Mouse (Mus musculus) naive thymus-derived CD4-positive, alpha-beta T cell, adult 2 months (primary cell): ENCODE measurements around the gene Kctd11.
A peak's percentile ranks its signal among the peaks of the same experiment; 100 is the strongest.
"Not testable (repeated sequence)": the region's sequence is repeated elsewhere in the genome, so short reads cannot be mapped to it uniquely, and the experiment has no call there.

Experiments
- DNase-seq: peaks from one replicate; pipeline ENCODE4 v3.0.0-alpha.2; 2011; ENCODE audit warnings: low read depth

The Kctd11 gene

DNA sequence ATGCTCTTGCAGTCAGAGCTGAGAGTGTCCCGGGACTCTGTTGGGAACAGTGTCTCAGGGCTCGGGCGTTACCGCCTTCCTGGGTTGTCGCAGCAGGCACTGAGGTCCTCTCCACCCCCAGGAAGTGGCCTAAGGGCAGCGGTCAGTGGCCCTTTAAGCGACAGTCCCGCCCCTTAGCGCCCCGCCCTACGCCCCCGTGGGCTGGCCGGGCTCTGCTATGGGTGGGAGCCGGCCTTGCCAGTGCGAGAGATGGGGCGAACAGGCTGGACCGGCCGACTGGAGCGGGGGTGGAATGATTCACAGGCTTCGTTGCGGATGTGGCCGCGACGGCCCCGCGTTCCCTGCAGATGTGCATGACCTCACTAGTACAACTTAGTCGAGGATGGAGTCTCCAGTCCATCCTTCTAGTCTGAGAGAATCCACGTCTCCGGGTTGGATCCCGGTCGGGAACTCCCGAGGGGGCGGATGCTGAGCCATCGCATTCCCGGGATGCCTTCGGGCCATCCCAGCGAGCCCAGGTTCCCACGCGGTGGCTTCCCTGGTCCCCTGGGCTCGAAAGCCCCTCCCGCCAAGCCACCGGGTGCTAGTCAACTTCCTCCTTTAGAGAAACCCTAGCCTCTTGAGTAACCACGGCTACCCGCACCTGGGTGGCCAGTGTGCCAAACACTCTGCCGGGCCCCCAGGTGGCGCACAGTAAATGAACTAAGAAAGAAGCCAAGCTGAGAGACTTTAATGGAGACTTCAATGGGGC, at the start of gene Kctd11:
Gene Kctd11 (minus strand): TSS at position 554 of the 751 bp plus-strand sequence.
- DNase-seq = peak; percentile 76

DNA sequence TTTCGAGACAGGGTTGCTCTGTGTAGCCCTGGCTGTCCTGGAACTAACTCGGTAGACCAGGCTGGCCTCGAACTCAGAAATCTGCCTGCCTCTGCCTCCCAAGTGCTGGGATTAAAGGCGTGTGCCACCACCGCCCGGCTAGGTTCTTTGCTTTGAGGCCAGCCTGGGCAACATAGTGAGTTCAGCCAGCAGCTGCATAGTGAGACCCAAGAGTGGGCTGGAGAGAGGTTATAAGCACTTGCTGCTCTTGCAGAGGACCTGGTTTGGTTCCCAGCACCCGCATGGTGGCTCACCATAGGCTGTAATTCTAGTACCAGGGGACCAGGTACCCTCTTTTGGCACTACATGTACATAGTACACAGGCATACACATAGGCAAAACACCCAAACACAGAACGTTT, 49.0 kb upstream of the Kctd11 start:
- DNase-seq = not testable (repeated sequence)

DNA sequence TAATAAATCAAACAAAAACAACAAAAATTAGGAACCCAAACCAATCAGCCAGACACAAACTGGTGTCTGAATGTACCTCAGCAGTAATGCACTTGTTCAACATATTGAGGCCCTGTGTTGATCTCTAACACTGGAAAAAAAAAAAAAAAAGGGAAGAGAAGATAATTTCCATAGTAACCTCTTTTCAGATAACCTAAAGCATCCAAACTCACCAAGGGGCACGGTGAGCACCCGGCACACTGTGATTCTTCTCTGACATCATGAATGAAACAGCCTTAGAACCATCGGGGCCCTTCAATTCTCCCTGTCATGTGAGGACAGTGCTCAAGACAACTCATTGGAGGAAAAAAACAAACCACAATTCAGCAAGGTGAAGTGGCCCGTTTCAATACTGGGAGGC, 48.5 kb upstream of the Kctd11 start:
- DNase-seq = no peak

DNA sequence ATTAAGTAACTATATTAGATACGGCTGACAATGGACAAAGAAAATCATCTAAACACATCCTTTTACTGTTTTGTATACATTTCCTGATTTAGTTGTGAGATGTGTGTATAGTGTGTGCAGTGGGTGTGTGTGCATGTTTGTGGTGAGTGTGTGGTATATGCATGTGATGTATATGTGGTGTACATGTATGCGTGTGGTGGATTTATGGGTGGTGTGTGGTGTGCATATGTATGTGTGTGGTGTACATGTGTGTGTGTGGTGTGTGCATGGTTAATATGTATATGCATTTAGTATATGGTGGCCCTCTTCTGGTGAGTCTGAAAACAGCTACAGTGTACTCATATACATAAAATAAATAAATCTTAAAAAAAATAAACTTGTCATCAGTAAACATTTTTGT, 46.3 kb upstream of the Kctd11 start:
- DNase-seq = no peak

DNA sequence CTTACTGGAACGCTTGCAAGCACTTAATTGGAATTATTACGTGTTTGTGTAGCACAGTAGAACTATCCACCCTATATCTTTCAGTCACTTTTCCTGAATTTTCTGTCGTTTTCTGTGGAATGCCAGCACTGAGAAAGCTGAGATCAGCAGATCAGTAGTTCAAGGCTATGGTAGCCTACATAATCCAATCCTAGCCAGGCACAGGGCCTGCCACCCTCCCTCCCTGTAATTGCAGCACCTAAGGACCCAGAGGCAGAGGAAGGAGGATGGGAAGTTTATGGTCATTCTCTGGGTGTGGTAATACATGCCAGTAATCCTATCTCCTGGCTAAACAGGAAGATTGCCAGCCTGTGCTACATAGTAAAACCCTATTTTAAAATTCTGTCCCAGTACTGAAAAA, 41.6 kb upstream of the Kctd11 start:
- no peak for DNase-seq

DNA sequence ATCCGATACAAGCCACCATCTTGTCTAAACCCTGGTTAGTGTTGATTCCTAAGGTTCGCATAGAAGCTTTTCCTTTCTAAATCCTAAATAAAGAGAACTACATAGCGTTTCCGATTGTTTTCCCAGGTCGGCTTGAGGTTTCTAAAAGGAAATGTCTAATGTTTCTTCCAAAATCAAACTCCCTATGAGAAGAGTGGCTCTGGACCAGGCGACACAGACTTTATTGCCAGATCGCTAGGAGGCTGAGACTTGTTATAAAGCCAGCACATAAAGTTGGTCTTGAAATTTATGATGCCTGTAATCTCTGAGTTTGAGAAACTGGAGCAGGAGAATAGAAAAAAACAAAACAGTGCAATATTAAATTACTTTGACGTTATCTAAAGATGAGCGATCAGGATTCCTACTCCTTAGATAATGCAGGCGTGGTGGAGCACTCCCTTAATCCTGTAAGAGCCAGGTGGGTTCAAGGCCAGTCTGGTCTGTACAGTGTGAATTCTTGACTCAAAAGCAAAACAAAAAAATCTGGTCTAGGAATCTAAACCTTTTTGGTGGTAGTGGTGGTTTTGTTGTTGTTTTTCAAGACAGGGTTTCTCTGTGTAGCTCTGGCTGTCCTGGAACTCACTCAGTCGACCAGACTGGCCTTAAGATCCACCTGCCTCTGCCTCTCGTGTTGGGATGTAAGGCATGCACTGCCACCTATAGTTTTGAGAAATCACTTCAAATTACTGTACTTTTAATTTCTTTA, 41.0 kb upstream of the Kctd11 start:
- no peak for DNase-seq

DNA sequence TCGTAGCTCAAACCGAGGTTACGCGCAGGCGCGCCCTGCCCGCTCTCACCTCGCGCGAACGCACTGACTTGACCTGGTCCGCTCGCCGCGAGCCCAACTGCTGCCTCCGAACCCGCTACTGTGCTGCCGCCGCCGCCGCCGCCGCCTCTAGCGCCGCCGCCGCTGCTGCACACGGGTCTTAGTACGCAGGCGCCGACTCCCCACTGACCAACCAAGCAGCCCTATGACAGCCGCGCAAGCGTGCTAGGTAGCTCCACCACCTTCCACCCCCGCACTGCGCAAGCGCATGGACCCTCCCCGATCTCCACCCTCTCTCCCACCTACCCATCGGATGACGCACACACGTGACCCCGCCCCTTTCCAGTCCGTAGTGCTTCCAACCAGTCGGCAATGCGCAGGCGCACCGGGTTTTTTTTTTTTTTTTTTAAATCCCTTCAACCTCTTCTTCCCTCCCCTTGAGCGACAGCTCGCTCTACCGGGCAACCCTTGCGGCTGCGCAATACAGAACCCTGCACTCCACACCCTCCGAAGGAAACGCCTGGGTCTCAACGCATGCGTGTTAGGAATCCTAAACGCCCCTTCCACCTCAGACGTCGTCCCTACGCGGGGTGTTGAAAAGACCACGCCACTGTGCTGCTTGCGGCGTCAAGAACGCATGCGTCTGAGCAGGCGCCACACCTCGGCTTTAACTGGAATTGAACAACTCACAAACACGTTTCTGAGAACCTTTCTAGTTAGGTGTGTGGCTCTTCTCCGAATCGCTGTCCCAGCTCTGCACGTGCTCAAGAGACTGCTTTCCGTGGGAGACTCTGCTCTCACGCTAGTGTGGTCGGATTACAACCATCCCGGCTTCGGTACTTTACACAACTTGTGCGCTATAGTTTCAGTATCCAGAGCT, 40.2 kb upstream of the Kctd11 start, which contains the start of gene Eif5a:
Gene Eif5a (minus strand): TSS at position 845 of the 898 bp plus-strand sequence.
- DNase-seq = peak; percentile 100

DNA sequence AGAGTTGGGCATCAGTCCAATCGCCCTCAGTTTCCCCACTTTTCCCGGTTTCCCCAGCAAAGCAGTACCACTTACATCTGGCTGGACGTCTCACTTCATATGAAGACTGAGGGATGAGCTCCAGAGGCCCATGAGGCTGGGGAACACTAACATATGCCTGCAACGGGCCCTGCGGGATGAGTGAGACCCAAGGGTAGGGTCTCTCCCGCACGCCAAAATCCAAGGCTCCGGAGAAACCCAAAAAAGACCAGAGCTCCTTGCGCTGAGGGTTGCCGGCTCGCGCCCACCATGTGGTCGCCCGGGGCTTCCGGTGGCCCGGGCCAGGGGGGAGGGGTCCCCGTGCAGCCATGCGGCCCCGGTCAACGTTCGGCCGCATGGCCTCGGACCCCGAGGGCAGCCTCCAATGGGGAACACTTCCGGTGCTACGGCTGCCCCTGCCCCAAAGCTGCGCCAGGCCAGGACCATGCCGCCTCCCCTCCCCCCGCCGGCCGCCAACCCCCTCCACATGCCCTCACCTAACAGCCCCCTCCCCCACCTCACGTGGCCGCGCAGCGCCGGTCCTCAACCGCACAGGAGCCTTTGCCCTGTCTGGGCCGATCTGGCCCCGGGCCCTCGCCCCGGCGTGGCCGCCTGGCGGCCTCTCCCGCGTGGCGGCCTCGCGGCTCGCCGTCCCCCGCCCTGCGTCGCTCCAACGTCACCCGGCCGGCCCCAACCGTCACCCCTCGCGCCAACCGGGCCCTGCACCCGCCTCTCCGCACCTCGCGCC, 39.2 kb upstream of the Kctd11 start:
- no peak for DNase-seq

DNA sequence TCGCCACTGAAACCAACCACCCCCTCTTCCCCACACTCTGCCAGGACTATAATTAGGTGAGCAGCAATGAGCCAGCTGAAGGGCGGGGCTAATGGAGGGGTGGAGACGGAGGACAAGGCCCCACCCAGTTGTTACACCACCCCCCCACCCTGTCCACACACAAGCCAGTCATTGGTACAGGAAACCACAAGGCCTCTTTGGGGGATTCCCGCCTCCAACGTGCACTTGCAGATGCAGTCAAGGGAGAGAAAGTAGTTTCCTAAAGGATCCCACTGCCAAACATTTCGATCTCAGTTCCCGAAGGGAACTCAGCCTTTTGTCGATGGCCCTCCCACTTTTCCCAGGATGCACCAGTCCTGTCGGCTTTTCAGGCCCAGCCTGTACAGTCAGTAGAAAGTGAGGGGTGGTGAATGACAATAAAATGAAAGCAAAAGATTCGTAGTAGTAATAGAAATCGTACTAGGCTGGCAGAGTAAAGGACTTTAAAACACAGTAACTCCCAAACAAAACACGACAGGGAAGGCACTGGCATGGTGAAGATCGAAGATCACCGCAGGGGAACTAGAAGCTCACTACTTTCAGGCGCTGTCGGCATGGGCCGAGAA, 38.6 kb upstream of the Kctd11 start:
- peak; percentile 89 for DNase-seq

DNA sequence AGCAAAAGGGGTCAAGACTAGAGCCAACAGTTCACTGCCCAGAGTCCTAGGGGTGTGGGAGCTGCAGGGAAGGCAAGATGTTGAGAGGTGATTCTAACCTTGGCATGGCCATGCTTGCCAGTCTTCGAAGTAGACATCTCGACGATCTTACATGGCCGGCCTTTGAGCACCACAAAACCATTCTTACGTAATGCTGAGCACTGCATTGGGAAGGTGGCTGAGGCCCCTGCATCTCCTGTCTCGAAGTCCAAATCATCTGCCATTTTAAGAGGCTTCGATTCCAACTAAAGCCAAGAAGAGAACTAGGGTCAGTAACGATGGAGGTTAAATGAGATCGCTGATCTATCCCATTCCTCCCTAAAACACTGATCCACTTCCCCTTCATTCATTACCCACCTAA, 37.8 kb upstream of the Kctd11 start:
- no peak for DNase-seq

DNA sequence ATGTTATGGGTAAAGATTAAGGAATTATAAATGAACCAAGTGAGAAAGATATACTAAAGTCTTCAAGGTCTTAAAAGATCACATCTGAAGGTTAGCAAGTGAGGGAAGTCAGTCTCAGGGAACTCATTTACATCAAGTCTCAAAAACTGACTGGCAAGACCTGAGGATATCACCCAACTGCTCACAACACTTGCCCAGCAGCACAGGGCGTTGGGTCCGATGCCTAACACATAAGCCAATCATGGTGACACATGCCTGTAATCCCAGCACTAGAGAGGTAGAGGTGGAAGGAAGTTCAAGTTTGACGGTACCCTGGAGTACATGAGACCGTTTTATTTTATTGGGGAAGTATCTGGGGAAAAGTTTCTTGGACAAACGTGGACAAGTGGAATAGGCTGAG, 36.9 kb upstream of the Kctd11 start:
- DNase-seq = no peak

DNA sequence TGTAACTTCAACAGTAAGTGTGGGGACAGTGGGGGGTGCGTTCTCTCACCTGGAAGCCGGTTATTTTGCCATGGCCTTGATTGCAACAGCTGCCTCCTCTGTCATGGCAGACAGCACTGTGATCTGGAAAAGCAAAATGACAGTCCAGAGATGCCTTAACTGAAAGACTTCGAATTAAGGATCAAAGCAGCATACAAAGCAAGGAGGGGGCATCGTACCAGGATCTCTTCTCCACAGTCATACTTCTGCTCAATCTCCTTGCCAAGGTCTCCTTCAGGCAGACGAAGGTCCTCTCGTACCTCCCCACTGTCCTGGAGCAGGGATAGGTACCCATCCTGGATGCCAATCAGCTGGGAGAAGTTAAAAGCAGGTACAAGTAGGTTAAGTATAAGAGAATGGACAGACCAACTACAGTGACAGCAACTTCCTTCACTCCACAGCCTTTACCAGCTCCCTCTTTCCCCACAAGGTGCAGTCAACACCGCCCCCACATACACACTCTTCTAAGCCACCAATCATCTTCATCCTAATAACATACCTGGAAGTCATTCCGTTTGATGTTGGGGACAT, 36.3 kb upstream of the Kctd11 start:
- DNase-seq = no peak

DNA sequence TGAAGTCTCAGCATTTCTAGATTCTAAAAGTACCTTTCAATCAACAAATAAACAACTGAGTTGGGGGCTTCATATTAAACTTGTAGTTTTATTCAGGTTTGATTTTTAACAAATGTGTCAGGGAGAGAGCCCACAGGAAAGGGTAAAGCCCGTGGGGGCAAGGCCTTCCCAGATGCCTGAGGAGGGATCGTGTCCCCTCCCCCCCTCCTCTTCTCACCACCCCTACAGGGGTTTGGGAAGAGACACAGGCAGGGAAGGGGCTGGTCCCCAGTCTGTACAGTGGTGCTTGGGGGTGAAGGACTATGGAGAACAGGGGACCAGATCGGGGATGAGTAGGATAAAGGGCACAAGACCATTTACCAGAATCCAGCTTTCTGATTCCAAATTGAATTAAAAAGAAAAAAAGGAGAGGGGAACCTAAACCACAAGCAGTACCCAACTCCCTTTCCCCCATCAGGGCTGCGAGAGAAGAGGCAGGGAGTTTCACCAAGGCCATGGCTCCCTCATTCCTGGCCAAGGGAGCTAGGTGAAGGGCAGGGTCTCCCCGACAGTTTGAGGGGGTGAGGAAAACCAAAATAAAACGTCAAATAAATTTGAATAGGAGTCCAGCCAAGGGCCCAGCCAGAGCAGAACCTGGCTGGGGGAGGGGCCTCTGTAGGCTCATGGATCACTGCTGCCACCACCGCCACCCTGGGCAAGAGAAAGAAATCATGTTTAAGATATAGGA, 35.6 kb upstream of the Kctd11 start:
- DNase-seq = not testable (repeated sequence)

DNA sequence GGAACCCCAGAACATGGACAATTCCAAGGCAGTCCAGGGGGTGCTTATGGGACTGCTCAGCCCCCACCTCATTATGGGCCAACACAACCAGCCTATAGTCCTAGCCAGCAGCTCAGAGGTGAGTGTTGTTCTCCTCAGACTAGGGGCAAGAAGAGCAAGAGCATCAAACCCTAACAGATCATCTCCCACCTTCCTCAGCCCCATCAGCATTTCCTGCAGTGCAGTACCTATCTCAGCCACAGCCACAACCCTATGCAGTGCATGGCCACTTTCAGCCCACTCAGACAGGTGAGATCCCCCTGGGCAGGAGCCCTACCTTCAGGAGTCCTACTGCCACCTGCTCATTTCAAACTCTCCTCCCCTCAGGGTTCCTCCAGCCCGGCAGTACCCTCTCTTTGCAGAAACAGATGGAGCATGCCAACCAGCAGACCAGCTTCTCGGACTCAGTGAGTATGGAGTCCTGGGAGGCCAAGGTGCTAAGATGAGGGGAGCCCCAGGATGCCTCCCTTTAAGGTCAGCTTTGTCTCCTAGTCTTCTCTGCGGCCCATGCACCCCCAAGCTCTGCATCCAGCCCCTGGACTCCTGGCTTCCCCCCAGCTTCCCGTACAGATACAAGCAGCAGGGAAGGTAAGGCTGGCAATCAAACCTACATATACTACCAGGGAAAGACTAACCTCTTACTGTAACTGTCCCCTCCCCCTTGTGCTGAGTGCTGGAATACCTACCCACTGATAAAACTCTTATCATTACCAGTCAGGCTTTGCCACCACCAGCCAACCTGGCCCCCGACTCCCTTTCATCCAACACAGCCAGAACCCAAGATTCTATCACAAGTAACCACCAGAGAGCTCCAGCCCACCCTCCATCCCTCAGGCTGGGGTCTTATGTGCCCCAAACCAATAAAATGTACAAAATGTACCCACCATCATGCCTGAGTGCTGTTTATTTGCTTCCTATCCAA, 34.7 kb upstream of the Kctd11 start:
- no peak for DNase-seq

DNA sequence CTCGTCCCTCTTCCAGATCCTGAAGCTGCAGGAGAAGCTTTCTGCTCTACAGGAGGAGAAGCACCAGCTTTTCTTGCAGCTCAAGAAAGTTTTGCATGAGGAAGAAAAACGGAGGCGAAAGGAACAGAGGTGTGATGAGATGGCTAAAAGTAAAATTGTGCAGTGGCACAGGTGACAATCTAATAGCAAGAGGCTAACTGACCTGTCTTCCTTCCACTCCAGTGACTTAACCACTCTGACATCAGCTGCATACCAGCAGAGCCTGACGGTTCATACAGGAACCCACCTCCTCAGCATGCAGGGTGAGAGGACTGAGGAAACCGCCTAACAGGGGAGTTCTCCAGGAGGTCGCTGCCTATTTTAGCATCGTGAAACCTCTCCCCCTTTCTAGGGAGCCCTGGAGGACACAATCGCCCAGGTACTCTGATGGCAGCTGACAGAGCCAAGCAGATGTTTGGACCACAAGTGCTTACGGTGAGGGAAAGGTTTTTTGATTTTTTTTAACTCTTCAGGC, 33.8 kb upstream of the Kctd11 start:
- DNase-seq = no peak

DNA sequence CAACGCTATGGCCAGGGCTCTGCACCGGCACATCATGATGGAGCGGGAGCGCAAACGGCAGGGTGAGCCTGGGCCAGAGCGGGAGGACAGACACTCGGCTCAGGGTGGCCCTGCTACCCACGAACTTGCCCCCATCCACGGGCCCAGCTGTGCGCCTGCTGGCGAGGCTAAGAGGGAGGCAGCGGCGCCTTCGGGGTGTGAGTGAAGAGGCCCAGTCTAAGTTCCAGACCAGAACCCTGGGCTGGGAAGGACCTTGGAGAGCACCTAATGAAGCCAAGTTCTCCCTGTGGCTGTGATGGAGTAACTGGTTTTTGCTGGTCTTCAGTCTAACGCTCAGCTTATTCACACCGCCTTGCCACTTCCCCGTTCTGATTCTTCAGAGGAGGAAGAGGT, 33.2 kb upstream of the Kctd11 start:
- DNase-seq = no peak

DNA sequence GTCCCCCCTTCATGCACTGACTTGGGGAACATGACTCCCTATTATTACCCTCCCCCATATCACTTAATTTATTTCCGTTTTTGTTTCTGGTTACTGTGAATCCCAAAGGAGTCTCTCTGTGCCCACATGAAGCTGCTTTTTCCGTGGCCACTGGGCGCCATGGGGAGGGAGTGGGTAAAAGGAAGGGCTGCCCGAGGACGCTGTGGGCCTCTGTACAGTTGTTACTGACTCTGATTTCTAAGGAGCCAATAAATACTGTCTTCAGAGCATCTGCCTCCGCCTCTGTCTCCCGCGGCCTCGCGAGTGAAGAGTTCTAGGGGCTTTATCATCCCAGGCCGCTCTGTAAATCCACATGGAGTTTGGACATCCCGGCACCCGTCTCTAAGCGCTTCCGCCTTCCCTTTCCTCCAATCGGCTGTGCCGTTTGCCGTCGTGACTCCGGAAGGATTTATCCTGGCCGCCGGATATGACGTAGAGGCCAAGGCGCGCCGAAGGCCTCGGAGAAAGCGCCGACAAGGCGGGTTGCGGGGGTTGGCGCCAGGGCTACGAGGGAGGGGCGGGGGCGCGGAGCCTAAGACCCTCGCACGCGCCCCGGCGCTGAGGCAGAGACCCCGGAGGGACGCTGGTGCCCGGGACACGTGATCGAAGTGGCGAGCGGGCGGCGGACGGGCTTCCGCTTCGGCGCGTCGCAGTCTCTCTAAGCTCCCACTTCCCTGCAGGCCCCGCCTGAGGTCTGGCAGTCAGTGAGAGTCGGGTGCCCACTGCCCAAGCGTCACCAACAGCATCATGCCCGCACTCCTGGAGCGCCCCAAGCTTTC, 32.6 kb upstream of the Kctd11 start, which contains the start of gene Gps2:
Gene Gps2 (plus strand): TSS at position 335 of the 818 bp plus-strand sequence.
- DNase-seq = peak; percentile 93
